17 mouse cellular contexts compared by ENCODE assay signal in the genomic region with DNA sequence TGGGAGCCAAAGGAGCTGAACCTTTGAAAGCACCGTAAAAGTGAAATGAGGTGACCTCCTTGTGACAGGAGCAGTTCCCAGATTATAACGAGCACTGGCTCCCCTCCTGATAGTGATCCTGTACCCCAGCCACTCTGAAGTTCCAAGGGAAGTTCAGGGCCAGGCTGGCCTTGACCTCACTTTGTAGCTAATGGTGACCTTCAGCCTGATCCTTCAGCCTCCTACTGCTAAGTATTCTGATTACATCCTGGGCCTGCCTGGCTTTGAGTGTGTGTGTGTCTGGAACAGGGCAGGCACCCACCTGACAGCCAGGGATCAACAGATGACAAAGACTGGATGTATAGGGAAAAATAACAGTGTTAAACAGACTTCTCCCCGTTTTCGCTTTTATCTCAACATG. TPM values are rescaled to one million over a fixed set of nuclear protein-coding genes. Genes with fewer than 3 reads are reported as not detected.
A peak's percentile ranks its signal among the peaks of the same experiment; 100 is the strongest.
DNase-seq lines count a peak whose midpoint lies in the region; ATAC-seq and TF ChIP-seq lines count a peak whose summit lies in the region.
"Had no signal": no experiment of that assay in that cellular context is flagged by ENCODE, and none has a peak within 500 bp of the region (broad histone marks: within the 10 kb centered on the region; RNA-seq: fewer than 3 reads in every experiment).

No protein-coding gene starts in this region.

- H3K4me3 ChIP-seq in heart, adult 2 months: no peak overlapping the region
- H3K4me3 ChIP-seq in liver, embryonic 13.5 days (replicated peaks): no peak overlapping the region
- H3K4me3 ChIP-seq in liver, embryonic 12.5 days: no peak overlapping the region
- H3K4me3 ChIP-seq: embryonic facial prominence, embryonic 12.5 days; hindbrain, embryonic 13.5 days; limb, embryonic 13.5 days; lung, embryonic 15.5 days had no signal

- peak; percentile 47 for DNase-seq in adrenal gland, adult 2 months
- DNase-seq in adrenal gland, adult 18-20 months (ENCODE audit: low spot score in 2 of 2): no peak
- no peak for DNase-seq in heart, adult 2 months
- no peak for DNase-seq in heart, adult 9 months (ENCODE audit: low spot score in 2 of 2)
- no peak for DNase-seq in liver, embryonic 13.5 days
- DNase-seq in kidney, adult 11 months: no peak
- no peak for DNase-seq in lung, postnatal 36 days
- DNase-seq: kidney, adult 18-20 months; kidney, postnatal 4 days; lung, postnatal 4 days; midbrain, embryonic 14.5 days had no signal

- peaks cover 2% of the 10 kb centered on the region; the same call in 1 of the 2 replicates for H3K4me1 ChIP-seq in heart, adult 2 months (ENCODE audit: control insufficient read depth, insufficient read depth, low read length)
- peaks cover 55% of the 10 kb centered on the region for H3K4me1 ChIP-seq in liver, embryonic 13.5 days (replicated peaks)
- H3K4me1 ChIP-seq in liver, embryonic 12.5 days: peaks cover 44% of the 10 kb centered on the region

- no peak overlapping the region for H3K4me2 ChIP-seq in liver, embryonic 13.5 days
- no peak overlapping the region for H3K4me2 ChIP-seq in liver, embryonic 12.5 days
- H3K4me2 ChIP-seq: embryonic facial prominence, embryonic 12.5 days; hindbrain, embryonic 13.5 days; limb, embryonic 13.5 days; lung, embryonic 15.5 days had no signal

- H3K27ac ChIP-seq in heart, adult 2 months: peak overlapping the region; percentile 56
- H3K27ac ChIP-seq in liver, embryonic 13.5 days: no peak overlapping the region
- H3K27ac ChIP-seq in liver, embryonic 12.5 days: no peak overlapping the region
- H3K27ac ChIP-seq: embryonic facial prominence, embryonic 12.5 days; hindbrain, embryonic 13.5 days; limb, embryonic 13.5 days; liver, embryonic 14.5 days; lung, embryonic 15.5 days had no signal

- intact Hi-C loops in heart, adult 2 months (cut with DNase I): loop anchor here (5.0 kb wide), 1 partner anchor 58 kb away; no protein-coding TSS in a partner anchor

- ATAC-seq in liver, embryonic 13.5 days (ENCODE audit: low read depth): no peak
- ATAC-seq in liver, embryonic 12.5 days: no peak

- TF ChIP-seq CTCF in heart, adult 2 months (IDR thresholded peaks at IDR 0.05): no peak

- H3K27me3 ChIP-seq in heart, adult 2 months (ENCODE audit: control insufficient read depth, insufficient read depth, low read length): no peaks in the 10 kb centered on the region
- H3K27me3 ChIP-seq in liver, embryonic 13.5 days: no peaks in the 10 kb centered on the region
- no peaks in the 10 kb centered on the region for H3K27me3 ChIP-seq in liver, embryonic 12.5 days (replicated peaks)
- H3K27me3 ChIP-seq: embryonic facial prominence, embryonic 12.5 days; hindbrain, embryonic 13.5 days; limb, embryonic 13.5 days; lung, embryonic 15.5 days had no signal

- no peak for TF ChIP-seq POLR2A in heart, adult 2 months (IDR thresholded peaks at IDR 0.05; ENCODE audit: insufficient read depth, low read depth, low read length)

- WGBS in heart, adult 2 months: 65% methylated on average over 4 of the region's 4 CpGs
- 74% methylated on average over 4 of the region's 4 CpGs for WGBS in liver, embryonic 13.5 days (ENCODE audit: insufficient replicate concordance)
- WGBS in liver, embryonic 12.5 days (ENCODE audit: insufficient replicate concordance): 61% methylated on average over 4 of the region's 4 CpGs

- H3K36me3 ChIP-seq in heart, adult 2 months (ENCODE audit: control insufficient read depth, insufficient read depth, low read length): no peaks in the 10 kb centered on the region
- peaks cover 11% of the 10 kb centered on the region for H3K36me3 ChIP-seq in liver, embryonic 13.5 days
- H3K36me3 ChIP-seq in liver, embryonic 12.5 days: peaks cover 12% of the 10 kb centered on the region

- TF ChIP-seq EP300 in heart, adult 2 months (IDR thresholded peaks at IDR 0.05; ENCODE audit: insufficient read depth, low read depth, low read length): no peak

- H3K9ac ChIP-seq in heart, adult 2 months (ENCODE audit: low read depth, low read length): no peak overlapping the region
- 0 out of 2 replicates have a peak overlapping the region, but pooled peaks have one; percentile 13 for H3K9ac ChIP-seq in liver, embryonic 13.5 days
- no peak overlapping the region for H3K9ac ChIP-seq in liver, embryonic 12.5 days
- H3K9ac ChIP-seq: embryonic facial prominence, embryonic 12.5 days; limb, embryonic 13.5 days; liver, embryonic 14.5 days; lung, embryonic 15.5 days had no signal

- no peaks in the 10 kb centered on the region for H3K79me2 ChIP-seq in heart, adult 2 months (replicated peaks; ENCODE audit: control insufficient read depth, insufficient read depth, low read length)

- no peaks in the 10 kb centered on the region for H3K9me3 ChIP-seq in liver, embryonic 13.5 days (replicated peaks)
- no peaks in the 10 kb centered on the region for H3K9me3 ChIP-seq in liver, embryonic 12.5 days (replicated peaks)
- H3K9me3 ChIP-seq: embryonic facial prominence, embryonic 12.5 days; hindbrain, embryonic 13.5 days; limb, embryonic 13.5 days; lung, embryonic 15.5 days had no signal

RNA-seq across cellular contexts. Expression of gene Dcaf4, which starts 3.6 kb away (rescaled TPM):
- total RNA-seq in adrenal gland, adult 2 months (2021): 10 to 100 TPM; 36.3 to 54.2 TPM
- polyA plus RNA-seq in adrenal gland, adult 2 months (2012; rRNA removed): 38.1 and 43.4 TPM in 2 replicates
- 10 to 100 TPM; 28.5 to 36.1 TPM for total RNA-seq in adrenal gland, adult 18-20 months (2021)
- 10 to 100 TPM; 11.9 to 13.6 TPM for total RNA-seq in heart, adult 2 months (2021)
- 17.2 and 26.1 TPM in 2 replicates for polyA plus RNA-seq in heart, adult 2 months (2012; rRNA removed)
- 14.7 and 16.0 TPM in 2 replicates for polyA plus RNA-seq in liver, embryonic 13.5 days (2015; fragmentation: Nextera tagmentation; extraction: Ambion mirVana)
- polyA plus RNA-seq in liver, embryonic 12.5 days (2016; fragmentation: Nextera tagmentation; extraction: Ambion mirVana): 16.9 and 18.7 TPM in 2 replicates

RNA-seq across cellular contexts. Expression of gene Dpf3, which starts 36.4 kb away (rescaled TPM):
- 1 to 10 TPM; 7.6 to 8.6 TPM for total RNA-seq in adrenal gland, adult 2 months (2021)
- polyA plus RNA-seq in adrenal gland, adult 2 months (2012; rRNA removed): 6.6 TPM in 2 replicates
- 1 to 10 TPM; 7.3 to 7.7 TPM for total RNA-seq in adrenal gland, adult 18-20 months (2021)
- 10 to 100 TPM; 16.6 to 18.8 TPM for total RNA-seq in heart, adult 2 months (2021)
- polyA plus RNA-seq in heart, adult 2 months (2012; rRNA removed): 9.1 and 9.7 TPM in 2 replicates
- 6.6 and 7.0 TPM in 2 replicates for polyA plus RNA-seq in liver, embryonic 13.5 days (2015; fragmentation: Nextera tagmentation; extraction: Ambion mirVana)
- 8.2 and 8.5 TPM in 2 replicates for polyA plus RNA-seq in liver, embryonic 12.5 days (2016; fragmentation: Nextera tagmentation; extraction: Ambion mirVana)
